Mouse (Mus musculus) testis, adult 2 months (tissue): ENCODE data around the gene Rab7. TPM values are rescaled to one million over a fixed set of nuclear protein-coding genes. Genes with fewer than 3 reads are reported as not detected.
A peak's percentile ranks its signal among the peaks of the same experiment; 100 is the strongest.

ENCODE experiments used
- H3K27ac ChIP-seq: fragments of 200-500 bp; 2 replicates; pipeline ENCODE4 v1.5.1; 2012; ENCODE audit warnings: low read depth, low read length; ENCODE audit not compliant: control insufficient read depth, insufficient read depth
- H3K27me3 ChIP-seq: fragments of 200-500 bp; 2 replicates; pipeline ENCODE4 v1.6.1; 2012; ENCODE audit warnings: mild to moderate bottlenecking, low read length, moderate library complexity; ENCODE audit not compliant: control insufficient read depth, insufficient read depth
- H3K36me3 ChIP-seq: fragments of 200-500 bp; 2 replicates; pipeline ENCODE4 v1.6.1; 2012; ENCODE audit warnings: mild to moderate bottlenecking, low read length; ENCODE audit not compliant: control insufficient read depth, insufficient read depth
- H3K4me1 ChIP-seq: fragments of 200-500 bp; 2 replicates; pipeline ENCODE4 v1.6.1; 2012; ENCODE audit warnings: low read length; ENCODE audit not compliant: control insufficient read depth, insufficient read depth
- H3K4me3 ChIP-seq: fragments of 200-500 bp; 2 replicates; pipeline ENCODE4 v1.5.1; 2012; ENCODE audit warnings: low read depth, mild to moderate bottlenecking, low read length, moderate library complexity, mixed read lengths; ENCODE audit not compliant: control insufficient read depth
- CTCF ChIP-seq: fragments of 200-500 bp; IDR thresholded peaks from 2 replicates; pipeline ENCODE4 v1.5.1; 2012; ENCODE audit warnings: low read depth, mild to moderate bottlenecking, inconsistent platforms, low read length, moderate library complexity; ENCODE audit not compliant: control insufficient read depth, insufficient read depth, insufficient replicate concordance
- POLR2A ChIP-seq: fragments of 200-500 bp; IDR thresholded peaks from 2 replicates; pipeline ENCODE4 v1.6.1; 2012; ENCODE audit warnings: low read depth, mild to moderate bottlenecking, inconsistent platforms, low read length, moderate library complexity; ENCODE audit not compliant: control insufficient read depth
- polyA plus RNA-seq: library from polyadenylated mRNA; depleted of rRNA; stranded (reverse); fragments of >200 nt; gene quantifications from 2 replicates; pipeline ENCODE4 v1.2.3, GENCODE M21; 2012

Gene Rab7
- polyA plus RNA-seq, 1 experiment: 51.5 TPM

DNA sequence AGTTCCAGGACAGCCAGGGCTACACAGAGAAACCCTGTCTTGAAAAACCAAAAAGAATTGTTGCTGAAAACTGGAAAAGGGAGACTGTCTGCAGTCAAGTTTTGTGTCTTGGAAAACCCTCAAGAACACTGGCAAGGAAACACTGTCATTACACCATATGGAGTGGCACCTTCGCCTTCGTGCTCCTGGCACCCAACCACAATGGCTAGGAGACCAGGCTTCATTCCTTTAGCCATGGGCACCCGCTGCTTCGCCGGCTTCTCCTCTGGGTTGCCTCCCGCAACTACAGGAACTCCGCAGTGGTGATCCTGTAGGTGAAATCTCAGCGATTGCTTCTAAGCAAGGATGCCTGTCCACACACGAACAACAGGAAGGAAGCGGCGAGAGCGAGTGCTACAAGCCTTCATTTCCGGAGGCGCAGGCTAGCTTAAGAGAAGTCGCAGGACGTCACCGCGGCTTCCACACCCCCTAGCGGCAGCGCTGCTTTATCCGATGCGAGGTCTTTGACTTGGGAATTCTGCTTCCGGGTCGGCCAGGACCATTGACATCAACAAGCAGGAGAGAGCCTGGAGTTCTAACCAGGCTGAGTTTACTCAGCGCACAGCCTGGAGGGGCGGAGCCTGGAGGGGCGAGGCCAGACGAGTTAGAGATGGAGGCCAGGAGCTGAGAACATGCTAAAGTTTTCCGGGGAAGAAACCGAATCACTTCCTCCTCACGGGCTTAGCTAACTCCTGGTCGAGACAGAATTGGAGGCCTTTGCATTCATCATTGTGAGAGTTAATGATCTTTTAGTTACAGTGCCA is 29.9 kb upstream of the Rab7 start:
- TF ChIP-seq POLR2A (peak; percentile 91), CTCF (peak; percentile 65; the same call in 1 of the 2 replicates)
- no peaks in the 10 kb centered on the region for H3K27me3 ChIP-seq
- H3K36me3 ChIP-seq: no peaks in the 10 kb centered on the region
- H3K4me1 ChIP-seq: peaks cover 5% of the 10 kb centered on the region; the same call in 1 of the 2 replicates
- peak overlapping the region; percentile 92 for H3K27ac ChIP-seq
- peak overlapping the region; percentile 99 for H3K4me3 ChIP-seq

DNA sequence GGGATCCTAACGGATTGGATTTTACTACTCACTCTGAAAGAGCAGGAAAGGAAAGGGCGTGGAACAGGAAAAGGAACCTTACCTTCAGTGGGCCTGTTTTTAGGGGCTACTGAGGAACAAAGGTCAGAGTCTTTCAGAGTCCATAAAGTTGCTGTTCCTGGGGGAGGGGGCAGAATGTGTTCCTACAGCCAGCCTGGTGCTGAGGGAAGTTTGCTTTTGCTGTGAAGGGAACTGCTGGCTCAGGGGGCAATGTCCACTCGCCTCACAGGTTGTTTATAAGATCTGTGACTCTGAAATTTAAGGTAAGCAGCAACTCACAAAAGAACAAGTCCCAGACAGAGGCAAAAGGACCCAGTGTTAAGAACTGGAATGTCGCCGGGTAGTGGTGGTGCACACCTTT is 26.1 kb upstream of the Rab7 start:
- Histone ChIP-seq H3K27me3 (no peaks in the 10 kb centered on the region), H3K4me1 (peaks cover 5% of the 10 kb centered on the region; the same call in 1 of the 2 replicates), H3K36me3 (no peaks in the 10 kb centered on the region), H3K4me3 (no peak overlapping the region), H3K27ac (no peak overlapping the region)
- TF ChIP-seq CTCF: no peak
- TF ChIP-seq POLR2A: no peak

DNA sequence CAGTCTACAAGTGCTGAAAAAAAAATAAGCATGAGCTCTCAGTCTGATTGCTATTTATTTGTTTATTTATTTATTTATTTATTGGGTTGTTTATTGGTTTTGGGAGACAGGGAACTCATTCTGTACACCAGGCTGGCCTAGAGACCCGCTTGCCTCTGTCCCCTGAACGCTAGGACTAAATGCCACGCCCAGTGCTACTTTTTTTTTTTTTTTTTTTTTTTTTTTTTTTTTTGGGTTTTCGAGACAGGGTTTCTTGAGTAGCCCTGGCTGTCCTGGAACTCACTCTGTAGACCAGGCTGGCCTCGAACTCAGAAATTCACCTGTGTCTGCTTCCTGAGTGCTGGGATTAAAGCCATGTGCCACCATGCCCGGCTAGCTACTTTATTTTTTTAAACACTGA is 25.4 kb upstream of the Rab7 start:
- no peak for TF ChIP-seq POLR2A
- no peak for TF ChIP-seq CTCF
- no peaks in the 10 kb centered on the region for H3K27me3 ChIP-seq
- no peak overlapping the region for H3K27ac ChIP-seq
- no peak overlapping the region for H3K4me3 ChIP-seq
- H3K4me1 ChIP-seq: peaks cover 5% of the 10 kb centered on the region; the same call in 1 of the 2 replicates
- H3K36me3 ChIP-seq: no peaks in the 10 kb centered on the region

DNA sequence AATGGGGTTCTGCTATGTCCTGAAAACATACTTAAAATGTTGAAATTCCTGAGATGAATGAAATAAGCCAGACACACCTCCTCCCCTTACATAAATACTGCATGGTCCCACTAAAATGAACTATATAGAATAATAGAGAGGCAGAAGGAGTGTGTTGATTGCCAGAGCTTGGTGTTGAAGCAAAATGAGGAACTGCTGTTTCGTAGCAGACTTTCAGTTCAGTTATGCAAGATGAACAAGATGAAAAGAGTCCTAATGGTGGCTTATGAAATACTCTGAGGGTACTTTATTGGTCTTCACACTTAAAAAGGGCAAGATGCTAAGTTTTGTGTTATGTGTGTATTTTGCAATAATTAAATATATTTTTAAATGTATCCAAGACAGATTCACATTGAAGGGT is 23.7 kb upstream of the Rab7 start:
- Histone ChIP-seq H3K4me3 (no peak overlapping the region), H3K36me3 (no peaks in the 10 kb centered on the region), H3K27me3 (no peaks in the 10 kb centered on the region), H3K27ac (no peak overlapping the region), H3K4me1 (no peaks in the 10 kb centered on the region)
- TF ChIP-seq CTCF (no peak), POLR2A (no peak)

DNA sequence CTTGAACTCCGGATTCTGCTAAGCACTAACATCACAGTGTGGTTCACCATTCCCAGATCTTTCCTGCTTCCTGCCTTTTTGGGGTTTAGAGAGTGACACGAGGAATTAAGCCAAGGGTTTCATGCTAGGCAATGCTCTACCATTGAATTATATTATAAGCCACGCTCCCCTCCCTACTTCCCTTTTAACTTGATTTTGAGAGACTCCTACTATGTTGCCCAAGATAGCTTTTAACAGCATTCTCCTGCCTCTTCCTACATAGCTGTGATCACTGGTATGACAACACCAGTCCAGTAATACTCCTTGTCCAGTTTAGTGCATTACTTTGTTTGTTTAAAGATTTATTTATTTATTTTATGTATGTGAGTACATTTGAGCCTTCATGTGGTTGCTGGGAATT is 22.7 kb upstream of the Rab7 start:
- Histone ChIP-seq H3K4me1 (no peaks in the 10 kb centered on the region), H3K4me3 (no peak overlapping the region), H3K27ac (no peak overlapping the region), H3K27me3 (no peaks in the 10 kb centered on the region), H3K36me3 (no peaks in the 10 kb centered on the region)
- TF ChIP-seq CTCF (no peak), POLR2A (no peak)

DNA sequence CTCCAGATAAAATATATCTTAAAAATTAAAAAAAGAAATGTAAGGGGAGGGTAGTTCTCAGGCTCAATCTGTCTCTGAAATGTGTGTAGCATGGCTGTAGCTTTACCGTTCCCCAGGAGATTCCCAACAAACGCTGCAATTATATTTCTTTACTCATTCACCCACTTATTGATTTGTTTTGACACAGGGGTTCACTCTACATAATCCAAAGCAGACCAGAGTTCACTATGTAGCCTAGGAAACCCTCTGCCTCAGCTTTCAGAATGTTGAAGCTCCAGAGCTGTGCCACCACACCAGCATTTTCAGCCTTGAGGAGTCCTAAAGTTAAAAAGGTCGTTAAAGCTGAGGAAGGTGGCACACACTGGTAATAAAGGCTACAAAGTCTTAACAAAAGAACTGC is 20.9 kb upstream of the Rab7 start:
- no peaks in the 10 kb centered on the region for H3K36me3 ChIP-seq
- H3K4me1 ChIP-seq: no peaks in the 10 kb centered on the region
- H3K27ac ChIP-seq: no peak overlapping the region
- TF ChIP-seq CTCF: no peak
- TF ChIP-seq POLR2A: no peak
- no peaks in the 10 kb centered on the region for H3K27me3 ChIP-seq
- no peak overlapping the region for H3K4me3 ChIP-seq

DNA sequence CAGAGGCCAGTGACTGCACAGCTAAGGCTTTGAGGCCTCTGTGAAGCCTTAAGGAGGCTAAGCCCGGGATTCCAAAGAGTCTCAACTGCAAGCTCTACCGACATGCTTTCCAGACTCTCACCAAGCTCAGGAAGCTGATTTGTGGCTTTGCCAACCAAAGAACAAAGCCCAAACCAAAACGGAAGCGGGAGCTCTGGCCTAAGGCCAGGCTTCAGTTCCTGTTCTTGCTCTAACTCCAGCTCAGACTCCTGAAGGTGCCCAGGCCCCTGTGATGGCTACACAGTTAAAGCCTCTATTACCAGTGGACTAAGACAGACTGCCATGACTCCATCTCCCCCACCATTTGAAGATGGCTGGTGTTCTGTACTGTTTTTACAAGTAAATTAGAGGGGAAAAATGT is 20.0 kb upstream of the Rab7 start:
- H3K4me1 ChIP-seq: no peaks in the 10 kb centered on the region
- no peak overlapping the region for H3K27ac ChIP-seq
- H3K4me3 ChIP-seq: no peak overlapping the region
- no peaks in the 10 kb centered on the region for H3K36me3 ChIP-seq
- TF ChIP-seq CTCF (no peak), POLR2A (no peak)
- no peaks in the 10 kb centered on the region for H3K27me3 ChIP-seq

DNA sequence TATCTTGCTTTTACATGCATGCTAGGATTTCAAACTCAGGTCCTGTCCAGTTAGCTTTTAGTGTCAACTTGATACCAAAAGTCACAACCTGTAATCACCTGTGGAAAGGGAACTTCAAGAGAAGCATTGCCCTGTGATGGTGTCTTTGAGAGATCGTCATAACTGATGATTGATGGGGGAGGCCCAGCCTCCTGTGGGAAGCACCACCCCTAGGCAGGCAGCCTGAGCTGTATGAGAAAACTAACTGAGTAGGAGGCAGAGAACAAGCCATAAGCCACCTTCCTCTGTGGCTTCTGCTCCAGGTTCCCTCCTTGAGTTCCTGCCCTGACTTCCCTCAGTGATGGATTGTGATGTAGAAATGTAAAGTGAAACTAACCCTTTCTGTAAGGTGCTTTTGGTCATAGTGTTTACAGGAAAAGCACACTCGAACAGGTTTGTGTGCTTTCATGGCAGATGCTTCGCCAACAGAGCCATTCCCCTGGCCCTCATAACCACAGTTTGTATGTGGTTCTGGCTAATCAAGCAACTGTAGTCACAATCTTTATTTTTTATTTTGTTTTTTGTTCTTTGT is 19.1 kb upstream of the Rab7 start:
- Histone ChIP-seq H3K4me3 (no peak overlapping the region), H3K27ac (no peak overlapping the region), H3K4me1 (no peaks in the 10 kb centered on the region), H3K27me3 (no peaks in the 10 kb centered on the region), H3K36me3 (no peaks in the 10 kb centered on the region)
- TF ChIP-seq CTCF: no peak
- no peak for TF ChIP-seq POLR2A
